Mouse (Mus musculus) kidney, embryonic 14.5 days (tissue): Measurements from ENCODE around the gene Chrm5. TPM values are rescaled to one million over a fixed set of nuclear protein-coding genes. Genes with fewer than 3 reads are reported as not detected.

Experiments
- ATAC-seq: fragments of 200-750 bp; cut with Nextera tagmentation; 2 replicates; pipeline ENCODE4 v1.8.0; 2017; ENCODE audit warnings: moderate number of reproducible peaks, mild to moderate bottlenecking, moderate TSS enrichment, moderate library complexity; ENCODE audit not compliant: low FRiP score, low TSS enrichment
- H3K27ac ChIP-seq: fragments of 300-500 bp; sonication (generic); 2 replicates; pipeline ENCODE4 v1.5.1; 2014; ENCODE audit warnings: low read depth, mild to moderate bottlenecking, low read length, moderate library complexity, mixed read lengths
- H3K27me3 ChIP-seq: fragments of 300-500 bp; sonication (generic); 2 replicates; pipeline ENCODE4 v1.6.1; 2014; ENCODE audit warnings: mild to moderate bottlenecking, low read length; ENCODE audit not compliant: control insufficient read depth, insufficient read depth
- H3K36me3 ChIP-seq: fragments of 300-500 bp; sonication (generic); 2 replicates; pipeline ENCODE4 v1.6.1; 2014; ENCODE audit warnings: low read length, mixed read lengths; ENCODE audit not compliant: control insufficient read depth, insufficient read depth
- H3K4me1 ChIP-seq: fragments of 300-500 bp; sonication (generic); 2 replicates; pipeline ENCODE4 v1.6.1; 2014; ENCODE audit warnings: low read length, mixed read lengths; ENCODE audit not compliant: control insufficient read depth, insufficient read depth
- H3K4me2 ChIP-seq: fragments of 300-500 bp; sonication (generic); replicated peaks from 2 replicates; pipeline ENCODE4 v1.6.1; 2014; ENCODE audit warnings: low read depth, mild to moderate bottlenecking, low read length
- H3K4me3 ChIP-seq: fragments of 300-500 bp; sonication (generic); 2 replicates; pipeline ENCODE4 v1.5.1; 2014; ENCODE audit warnings: mild to moderate bottlenecking, low read length
- H3K9ac ChIP-seq: fragments of 300-500 bp; sonication (generic); 2 replicates; pipeline ENCODE4 v1.6.1; 2014; ENCODE audit warnings: low read depth, mild to moderate bottlenecking, low read length, moderate library complexity
- H3K9me3 ChIP-seq: fragments of 300-500 bp; sonication (generic); 2 replicates; pipeline ENCODE4 v1.6.1; 2016; ENCODE audit warnings: low read length; ENCODE audit not compliant: control insufficient read depth
- WGBS: fragments of 180-500 bp; shearing (Covaris S2); extraction: QIAGEN DNeasy Blood & Tissue Kit; methylation state at CpG from one replicate; pipeline ENCODE4 v1.1.7; 2014; 5-methylcytosine and 5-hydroxymethylcytosine counted together
- polyA plus RNA-seq: library from polyadenylated mRNA; unstranded; fragments of >200 nt; fragmentation: Nextera tagmentation; extraction: Ambion mirVana; gene quantifications from 2 replicates; pipeline ENCODE4 v1.2.1, GENCODE M21; 2014

The Chrm5 gene
- polyA plus RNA-seq, result 0.20 and 0.22 TPM in 2 replicates

DNA sequence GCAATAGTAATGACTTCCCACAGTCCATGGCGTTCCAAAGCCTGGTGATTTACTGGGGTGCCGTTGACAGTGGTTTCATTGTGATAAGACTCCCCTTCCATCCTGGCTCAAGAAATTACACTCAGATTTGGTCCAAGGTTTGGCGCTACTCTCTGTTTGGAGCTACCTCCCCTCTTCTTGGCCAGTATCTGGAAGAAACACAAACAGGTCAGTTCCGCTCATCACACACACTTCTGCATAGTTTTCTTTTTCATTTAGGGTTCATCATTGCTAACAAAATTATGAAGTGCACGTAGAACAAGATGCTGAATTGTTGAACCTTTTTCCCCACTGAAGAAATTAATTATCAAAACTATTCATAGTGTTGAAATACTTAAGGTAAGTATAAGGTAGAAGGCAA lies at the start of gene Chrm5:
Gene Chrm5 (minus strand): TSS at position 101 of the 400 bp plus-strand sequence.
- 93% methylated on average over 5 of the region's 5 CpGs for WGBS
- ATAC-seq, result no peak
- H3K27ac ChIP-seq, result no peak within 1 kb of the TSS

DNA sequence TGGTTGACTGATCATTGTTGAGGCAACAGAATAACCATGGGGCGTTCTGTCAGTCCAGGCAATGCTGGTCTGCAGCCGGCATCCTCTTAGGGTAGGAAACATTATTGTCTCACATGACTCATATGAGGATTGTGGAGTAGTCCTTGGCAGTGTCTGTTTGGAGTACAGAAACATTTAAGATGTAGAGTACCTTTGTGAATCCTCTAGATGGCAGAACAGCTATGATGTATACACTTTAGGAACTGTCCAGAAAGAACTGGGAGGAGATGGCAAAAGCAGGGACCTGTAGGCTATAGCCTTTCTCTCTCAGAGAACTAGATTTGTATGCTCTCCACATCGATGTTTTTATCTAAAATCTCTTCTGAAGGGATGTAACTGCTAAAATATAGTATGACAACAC lies 46.4 kb upstream of the Chrm5 start:
- 92% methylated on average over 3 of the region's 3 CpGs for WGBS
- H3K27ac ChIP-seq, result no peak overlapping the region
- no peaks in the 10 kb centered on the region for H3K4me1 ChIP-seq
- H3K4me2 ChIP-seq, result no peak overlapping the region
- H3K4me3 ChIP-seq, result no peak overlapping the region
- no peaks in the 10 kb centered on the region for H3K9me3 ChIP-seq
- no peaks in the 10 kb centered on the region for H3K36me3 ChIP-seq
- H3K9ac ChIP-seq, result no peak overlapping the region
- ATAC-seq, result no peak
- no peaks in the 10 kb centered on the region for H3K27me3 ChIP-seq

More for the DNA sequence above, at the start of gene Chrm5:
- Histone ChIP-seq H3K9me3 (no peaks in the 10 kb centered on the region), H3K4me1 (no peaks in the 10 kb centered on the region), H3K9ac (no peak within 1 kb of the TSS), H3K4me3 (no peak within 1 kb of the TSS), H3K27me3 (no peaks in the 10 kb centered on the region), H3K36me3 (no peaks in the 10 kb centered on the region), H3K4me2 (no peak within 1 kb of the TSS)

DNA sequence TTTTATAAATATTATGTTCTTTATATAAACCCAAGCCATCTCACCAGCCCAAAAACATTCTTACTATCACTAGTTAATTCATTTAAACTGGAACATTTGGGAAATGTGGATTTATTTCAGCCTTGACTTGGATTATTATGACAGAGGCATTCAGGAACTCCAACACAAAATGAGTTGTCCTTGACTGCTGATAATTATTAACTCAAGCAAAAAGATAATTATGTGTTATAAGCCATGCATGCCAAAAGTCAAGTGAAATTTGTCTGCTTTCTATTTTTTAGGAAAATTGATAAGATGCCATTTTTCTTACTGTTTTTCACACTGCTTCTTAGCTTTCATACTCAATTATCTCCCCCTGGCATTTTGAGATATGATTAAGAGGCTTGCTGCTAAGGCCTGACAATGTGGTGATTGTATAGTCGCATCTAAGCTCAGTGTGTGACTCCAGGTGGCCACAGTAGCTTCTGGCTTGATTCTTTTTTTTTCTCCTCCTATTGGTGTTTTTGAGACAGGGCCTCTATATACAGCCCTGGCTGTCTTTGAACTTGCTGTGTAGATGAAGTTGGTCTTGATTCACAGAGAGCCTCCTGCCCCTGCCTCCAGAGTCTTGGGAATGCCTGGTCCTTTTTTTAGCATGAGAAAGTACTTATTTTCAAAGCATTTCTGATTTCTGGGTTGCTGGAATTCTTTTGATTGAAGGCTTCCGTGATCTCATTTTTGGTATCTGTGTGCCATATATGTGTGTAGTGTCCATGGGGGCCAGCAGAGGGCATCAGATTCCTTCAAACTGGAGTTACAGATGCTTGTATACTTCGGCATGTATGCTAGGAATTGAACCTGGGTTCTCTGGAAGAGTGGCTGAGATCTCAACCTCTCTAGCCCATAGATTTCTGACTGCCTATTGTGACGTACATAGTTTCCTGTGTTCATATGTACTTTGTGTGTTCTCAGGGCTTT lies 40.2 kb upstream of the Chrm5 start:
- H3K4me3 ChIP-seq, result no peak overlapping the region
- H3K9me3 ChIP-seq, result no peaks in the 10 kb centered on the region
- ATAC-seq, result no peak
- H3K36me3 ChIP-seq, result no peaks in the 10 kb centered on the region
- no peak overlapping the region for H3K4me2 ChIP-seq
- no peaks in the 10 kb centered on the region for H3K27me3 ChIP-seq
- no peak overlapping the region for H3K9ac ChIP-seq
- no peak overlapping the region for H3K27ac ChIP-seq
- H3K4me1 ChIP-seq, result no peaks in the 10 kb centered on the region
- WGBS, result 89% methylated on average over 4 of the region's 4 CpGs

DNA sequence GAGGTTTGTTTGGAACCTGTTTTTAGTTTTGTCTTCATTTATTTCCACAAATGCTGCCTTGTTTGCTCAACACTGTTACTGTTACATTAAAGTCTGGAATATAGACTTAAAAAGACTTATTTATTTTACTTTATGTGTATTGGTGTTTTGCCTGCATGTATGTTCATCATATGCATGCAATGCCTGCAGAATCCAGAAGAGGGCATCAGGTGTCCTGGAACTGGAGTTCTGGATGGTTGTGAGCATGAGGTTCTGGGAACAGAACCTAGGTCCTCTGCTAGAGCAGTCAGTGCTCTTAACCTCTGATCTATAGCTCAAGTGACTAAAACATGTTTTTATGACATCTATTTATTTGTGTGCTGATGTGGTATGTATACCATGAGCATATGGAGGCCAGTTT lies 38.0 kb upstream of the Chrm5 start:
- Histone ChIP-seq H3K4me2 (no peak overlapping the region), H3K4me1 (no peaks in the 10 kb centered on the region), H3K4me3 (no peak overlapping the region), H3K27ac (no peak overlapping the region), H3K27me3 (no peaks in the 10 kb centered on the region), H3K36me3 (no peaks in the 10 kb centered on the region), H3K9me3 (no peaks in the 10 kb centered on the region), H3K9ac (no peak overlapping the region)
- ATAC-seq, result no peak

DNA sequence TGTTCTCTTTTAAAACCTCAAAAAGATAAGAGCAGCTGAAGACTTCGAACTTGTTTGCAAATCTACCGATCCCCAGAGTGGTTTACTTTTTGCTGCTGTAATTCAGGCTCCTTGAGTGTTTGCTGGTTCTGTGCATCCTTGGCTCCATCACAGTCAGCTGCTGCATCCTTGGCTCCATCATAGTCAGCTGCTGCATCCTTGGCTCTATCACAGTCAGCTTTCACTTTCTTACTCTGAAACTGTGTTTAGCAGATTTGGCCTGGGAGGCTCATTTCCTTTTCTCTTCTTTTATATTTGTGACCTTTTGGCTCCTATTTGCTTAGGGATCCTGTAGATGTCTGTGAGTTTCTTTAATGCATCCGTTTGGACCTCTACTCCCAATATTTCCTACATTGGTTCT lies 36.6 kb upstream of the Chrm5 start:
- Histone ChIP-seq H3K4me3 (no peak overlapping the region), H3K27me3 (no peaks in the 10 kb centered on the region), H3K36me3 (no peaks in the 10 kb centered on the region), H3K9ac (no peak overlapping the region), H3K9me3 (no peaks in the 10 kb centered on the region), H3K4me1 (no peaks in the 10 kb centered on the region), H3K4me2 (no peak overlapping the region), H3K27ac (no peak overlapping the region)
- 88% methylated on average over 3 of the region's 3 CpGs for WGBS
- ATAC-seq, result no peak

DNA sequence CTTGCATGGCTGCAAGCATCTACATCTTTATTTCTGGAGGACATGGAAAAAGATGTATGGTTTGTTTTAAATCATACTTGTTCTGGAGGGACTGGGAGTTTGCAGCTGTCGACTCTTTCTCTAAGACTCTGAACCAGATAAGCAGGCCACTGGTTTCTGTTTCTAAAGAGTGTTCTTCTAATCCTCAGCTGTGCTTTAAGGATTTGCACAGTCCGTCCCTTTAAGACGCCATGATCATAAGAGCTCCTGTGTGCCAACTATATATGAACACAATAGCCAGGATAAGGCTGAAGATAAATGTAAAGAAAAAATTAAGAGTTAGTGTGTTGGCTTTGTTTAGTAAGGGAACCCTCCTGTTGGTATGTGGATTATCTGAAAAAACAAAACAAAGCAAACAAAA lies 36.2 kb upstream of the Chrm5 start:
- H3K9me3 ChIP-seq, result no peaks in the 10 kb centered on the region
- no peak for ATAC-seq
- no peak overlapping the region for H3K4me2 ChIP-seq
- no peaks in the 10 kb centered on the region for H3K27me3 ChIP-seq
- no peak overlapping the region for H3K9ac ChIP-seq
- no peak overlapping the region for H3K4me3 ChIP-seq
- H3K36me3 ChIP-seq, result no peaks in the 10 kb centered on the region
- H3K27ac ChIP-seq, result no peak overlapping the region
- no peaks in the 10 kb centered on the region for H3K4me1 ChIP-seq
- WGBS, result 92% methylated on average over 3 of the region's 3 CpGs

DNA sequence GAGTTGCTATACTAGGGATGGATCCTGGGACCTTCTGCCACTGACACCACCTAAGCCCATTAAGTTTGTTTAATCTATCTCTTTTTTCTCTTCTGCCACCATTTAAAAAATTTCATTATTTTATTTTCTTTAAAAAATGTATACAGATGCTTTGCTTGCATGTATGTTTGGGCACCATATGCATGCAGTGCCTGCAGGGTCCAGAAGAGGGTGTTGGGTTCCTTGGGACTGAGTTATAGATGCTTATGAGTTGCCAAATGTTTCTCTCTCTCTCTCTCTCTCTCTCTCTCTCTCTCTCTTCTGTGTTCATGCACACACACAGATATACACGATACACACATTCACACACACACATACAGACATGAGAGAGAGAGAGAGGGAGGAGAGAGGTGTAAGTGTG lies 32.5 kb upstream of the Chrm5 start:
- no peak overlapping the region for H3K9ac ChIP-seq
- no peaks in the 10 kb centered on the region for H3K4me1 ChIP-seq
- no peaks in the 10 kb centered on the region for H3K9me3 ChIP-seq
- H3K36me3 ChIP-seq, result no peaks in the 10 kb centered on the region
- 90% methylated on average over 1 of the region's 1 CpGs for WGBS
- no peak overlapping the region for H3K4me2 ChIP-seq
- ATAC-seq, result no peak
- H3K27ac ChIP-seq, result no peak overlapping the region
- H3K4me3 ChIP-seq, result no peak overlapping the region
- no peaks in the 10 kb centered on the region for H3K27me3 ChIP-seq

DNA sequence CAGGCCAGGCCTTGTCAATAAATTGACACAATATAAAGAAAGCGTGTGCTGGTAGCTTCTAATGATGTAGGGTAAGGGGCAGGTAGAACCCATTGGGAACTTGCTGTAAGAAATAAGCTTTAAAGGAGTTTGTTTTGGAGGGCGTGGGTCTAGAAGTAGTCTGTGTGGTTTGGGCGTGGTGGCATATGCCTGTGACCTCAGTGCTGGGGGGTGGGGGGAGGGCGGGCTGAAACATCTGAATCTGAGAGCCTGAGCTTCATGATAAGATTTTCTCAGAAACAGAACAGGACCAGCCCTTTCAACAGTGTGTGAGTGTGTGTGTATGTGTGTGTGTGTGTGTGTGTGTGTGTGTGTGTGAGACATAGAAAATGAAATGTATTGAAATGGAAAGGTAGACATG lies 29.6 kb upstream of the Chrm5 start:
- Histone ChIP-seq H3K9ac (no peak overlapping the region), H3K9me3 (no peaks in the 10 kb centered on the region), H3K4me3 (no peak overlapping the region), H3K27ac (no peak overlapping the region), H3K36me3 (no peaks in the 10 kb centered on the region), H3K4me1 (no peaks in the 10 kb centered on the region), H3K4me2 (no peak overlapping the region), H3K27me3 (no peaks in the 10 kb centered on the region)
- ATAC-seq, result no peak
- WGBS, result 91% methylated on average over 4 of the region's 4 CpGs

DNA sequence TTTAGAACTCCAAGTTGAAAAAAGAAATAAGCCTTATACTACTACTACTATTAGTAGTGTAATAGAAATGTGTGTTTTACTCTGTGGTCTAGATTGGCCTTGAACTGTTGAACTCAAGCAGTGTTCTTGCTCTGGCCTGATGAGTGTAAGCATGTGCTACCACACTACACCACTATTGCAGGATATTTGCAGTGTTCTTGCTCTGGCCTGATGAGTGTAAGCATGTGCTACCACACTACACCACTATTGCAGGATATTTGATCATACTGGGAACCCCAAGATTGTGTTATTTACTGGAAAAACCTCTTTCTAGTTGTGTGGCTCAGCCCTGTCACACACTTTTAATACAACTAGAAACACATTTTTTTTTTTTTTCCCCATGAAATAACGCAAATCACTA lies 26.9 kb upstream of the Chrm5 start:
- 97% methylated on average over 1 of the region's 1 CpGs for WGBS
- Histone ChIP-seq H3K9me3 (no peaks in the 10 kb centered on the region), H3K36me3 (no peaks in the 10 kb centered on the region), H3K9ac (no peak overlapping the region), H3K4me2 (no peak overlapping the region), H3K27ac (no peak overlapping the region), H3K4me1 (no peaks in the 10 kb centered on the region), H3K4me3 (no peak overlapping the region), H3K27me3 (no peaks in the 10 kb centered on the region)
- no peak for ATAC-seq
